Mouse (Mus musculus): ENCODE data around the gene Ngrn.

DNA sequence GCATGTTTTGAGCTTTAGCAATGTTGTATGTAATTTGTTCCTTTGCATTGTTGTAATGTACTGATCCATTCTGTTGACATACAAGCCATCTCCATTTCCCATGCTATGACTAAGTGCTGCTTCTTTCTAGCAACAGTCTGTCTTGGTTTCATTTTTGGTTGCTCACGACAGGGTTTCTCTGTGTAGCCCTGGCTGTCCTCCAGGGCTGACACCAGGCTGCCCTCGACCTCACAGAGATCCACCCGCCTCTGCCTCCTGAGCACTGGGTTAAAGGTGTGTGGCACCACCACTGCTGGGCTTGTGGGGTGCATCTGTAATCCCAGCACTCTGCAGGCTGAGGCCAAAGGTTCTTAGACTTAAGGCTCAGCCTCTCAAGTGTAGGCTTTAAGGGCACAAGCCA, 38.6 kb downstream of the Ngrn start:
- no peak for TF ChIP-seq POLR2A (IDR thresholded peaks at IDR 0.05; ENCODE audit: low read depth, low read length)
- no peak for TF ChIP-seq CTCF (IDR thresholded peaks at IDR 0.05; ENCODE audit: extremely low read depth, insufficient read length, insufficient replicate concordance, low read depth, low read length)

All from small intestine, adult 2 months (tissue).